Mouse (Mus musculus): Measurements from ENCODE around the gene Iffo2. TPM values are rescaled to one million over a fixed set of nuclear protein-coding genes. Genes with fewer than 3 reads are reported as not detected.

Iffo2 gene
- polyA plus RNA-seq, 1 experiment from 2014 or later, result 15.5 TPM

GRCm38 (mm10) chr4:139493227-139494025, 36.9 kb upstream of the Iffo2 start:
- DNase-seq (ENCODE audit: low read depth, low spot score), result no peak
- in situ Hi-C loops (cut with MboI; ENCODE audit: low pct_unique_long_range_greater_than_20kb), result no loop called here
- POLR2A ChIA-PET, result no interaction called here
- no peak for ATAC-seq
- no peaks in the 10 kb centered on the region for H3K27me3 ChIP-seq
- no peak for TF ChIP-seq CTCF (IDR thresholded peaks at IDR 0.05)
- CTCF ChIA-PET, result no interaction called here

GRCm38 (mm10) chr4:139500814-139501213, 29.5 kb upstream of the Iffo2 start:
- in situ Hi-C loops (cut with MboI; ENCODE audit: low pct_unique_long_range_greater_than_20kb), result loop anchor here (25.0 kb wide), 1 partner anchor 461 kb away; the partner anchor contains the start of gene Klhdc7a
- H3K27me3 ChIP-seq, result no peaks in the 10 kb centered on the region
- no peak for TF ChIP-seq CTCF (IDR thresholded peaks at IDR 0.05)
- ChIA-PET POLR2A (no interaction called here), CTCF (interaction anchor here (1.2 kb wide), 1 partner anchor 111 kb away, joined by 3 read pairs; no protein-coding TSS in a partner anchor)
- ATAC-seq (no peak), DNase-seq (ENCODE audit: low read depth, low spot score) (no peak)

GRCm38 (mm10) chr4:139501702-139502101, 28.6 kb upstream of the Iffo2 start:
- ATAC-seq (no peak), DNase-seq (ENCODE audit: low read depth, low spot score) (no peak)
- no peak for TF ChIP-seq CTCF (IDR thresholded peaks at IDR 0.05)
- POLR2A ChIA-PET, result no interaction called here
- H3K27me3 ChIP-seq, result no peaks in the 10 kb centered on the region
- CTCF ChIA-PET, result no interaction called here
- in situ Hi-C loops (cut with MboI; ENCODE audit: low pct_unique_long_range_greater_than_20kb), result loop anchor here (25.0 kb wide), 1 partner anchor 461 kb away; the partner anchor contains the start of gene Klhdc7a

- TF ChIP-seq CTCF (IDR thresholded peaks at IDR 0.05), result no peak
- no peak for ATAC-seq
- H3K27me3 ChIP-seq, result no peaks in the 10 kb centered on the region
- CTCF ChIA-PET, result no interaction called here
- DNase-seq (ENCODE audit: low read depth, low spot score), result no peak
- POLR2A ChIA-PET, result no interaction called here
- in situ Hi-C loops (cut with MboI; ENCODE audit: low pct_unique_long_range_greater_than_20kb), result loop anchor here (25.0 kb wide), 1 partner anchor 458 kb away; the partner anchor contains the start of gene Klhdc7a
Observed at GRCm38 (mm10) chr4:139503919-139504318, 26.4 kb upstream of the Iffo2 start.

GRCm38 (mm10) chr4:139505716-139506115, 24.6 kb upstream of the Iffo2 start:
- ATAC-seq (no peak), DNase-seq (ENCODE audit: low read depth, low spot score) (no peak)
- CTCF ChIA-PET, result interaction anchor here (1.5 kb wide), 1 partner anchor 130 kb away, joined by 4 read pairs; no protein-coding TSS in a partner anchor
- no peak for TF ChIP-seq CTCF (IDR thresholded peaks at IDR 0.05)
- H3K27me3 ChIP-seq, result no peaks in the 10 kb centered on the region
- in situ Hi-C loops (cut with MboI; ENCODE audit: low pct_unique_long_range_greater_than_20kb), result loop anchor here (25.0 kb wide), 1 partner anchor 457 kb away; the partner anchor contains the start of gene Klhdc7a
- POLR2A ChIA-PET, result no interaction called here

GRCm38 (mm10) chr4:139506727-139507126, 23.6 kb upstream of the Iffo2 start:
- POLR2A ChIA-PET, result no interaction called here
- DNase-seq (ENCODE audit: low read depth, low spot score), result no peak
- H3K27me3 ChIP-seq, result no peaks in the 10 kb centered on the region
- TF ChIP-seq CTCF (IDR thresholded peaks at IDR 0.05), result no peak
- ATAC-seq, result no peak
- in situ Hi-C loops (cut with MboI; ENCODE audit: low pct_unique_long_range_greater_than_20kb), result loop anchor here (25.0 kb wide), 1 partner anchor 456 kb away; the partner anchor contains the start of gene Klhdc7a
- CTCF ChIA-PET, result interaction anchor here (1.5 kb wide), 1 partner anchor 129 kb away, joined by 4 read pairs; no protein-coding TSS in a partner anchor

- ATAC-seq (no peak), DNase-seq (ENCODE audit: low read depth, low spot score) (no peak)
- in situ Hi-C loops (cut with MboI; ENCODE audit: low pct_unique_long_range_greater_than_20kb), result loop anchor here (25.0 kb wide), 1 partner anchor 453 kb away; the partner anchor contains the start of gene Klhdc7a
- POLR2A ChIA-PET, result no interaction called here
- TF ChIP-seq CTCF (IDR thresholded peaks at IDR 0.05), result no peak
- H3K27me3 ChIP-seq, result no peaks in the 10 kb centered on the region
- CTCF ChIA-PET, result no interaction called here
Observed at GRCm38 (mm10) chr4:139509069-139509468, 21.3 kb upstream of the Iffo2 start.

GRCm38 (mm10) chr4:139511557-139511956, 18.8 kb upstream of the Iffo2 start:
- no peak for TF ChIP-seq CTCF (IDR thresholded peaks at IDR 0.05)

GRCm38 (mm10) chr4:139512985-139513384, 17.4 kb upstream of the Iffo2 start:
- CTCF ChIA-PET, result no interaction called here
- no peak for TF ChIP-seq CTCF (IDR thresholded peaks at IDR 0.05)
- no peaks in the 10 kb centered on the region for H3K27me3 ChIP-seq
- in situ Hi-C loops (cut with MboI; ENCODE audit: low pct_unique_long_range_greater_than_20kb), result loop anchor here (25.0 kb wide), 1 partner anchor 449 kb away; the partner anchor contains the start of gene Klhdc7a
- no peak for ATAC-seq
- DNase-seq (ENCODE audit: low read depth, low spot score), result no peak
- POLR2A ChIA-PET, result no interaction called here

More at GRCm38 (mm10) chr4:139511557-139511956, 18.8 kb upstream of the Iffo2 start:
- H3K27me3 ChIP-seq, result no peaks in the 10 kb centered on the region
- DNase-seq (ENCODE audit: low read depth, low spot score) (no peak), ATAC-seq (no peak)
- in situ Hi-C loops (cut with MboI; ENCODE audit: low pct_unique_long_range_greater_than_20kb), result loop anchor here (25.0 kb wide), 1 partner anchor 451 kb away; the partner anchor contains the start of gene Klhdc7a
- CTCF ChIA-PET, result no interaction called here
- POLR2A ChIA-PET, result no interaction called here

- ChIA-PET POLR2A (no interaction called here), CTCF (no interaction called here)
- DNase-seq (ENCODE audit: low read depth, low spot score) (no peak), ATAC-seq (no peak)
- TF ChIP-seq CTCF (IDR thresholded peaks at IDR 0.05), result no peak
- in situ Hi-C loops (cut with MboI; ENCODE audit: low pct_unique_long_range_greater_than_20kb), result loop anchor here (25.0 kb wide), 1 partner anchor 443 kb away; the partner anchor contains the start of gene Klhdc7a
- no peaks in the 10 kb centered on the region for H3K27me3 ChIP-seq
Observed at GRCm38 (mm10) chr4:139519221-139519620, 11.1 kb upstream of the Iffo2 start.

- ChIA-PET POLR2A (no interaction called here), CTCF (no interaction called here)
- H3K27me3 ChIP-seq, result no peaks in the 10 kb centered on the region
- ATAC-seq (no peak), DNase-seq (ENCODE audit: low read depth, low spot score) (no peak)
- TF ChIP-seq CTCF (IDR thresholded peaks at IDR 0.05), result no peak
- in situ Hi-C loops (cut with MboI; ENCODE audit: low pct_unique_long_range_greater_than_20kb), result loop anchor here (25.0 kb wide), 1 partner anchor 440 kb away; the partner anchor contains the start of gene Klhdc7a
Observed at GRCm38 (mm10) chr4:139521926-139522325, 8.4 kb upstream of the Iffo2 start.

All from Patski (cell line).